Mouse (Mus musculus): Measurements from ENCODE around the gene Hgd. TPM values are rescaled to one million over a fixed set of nuclear protein-coding genes. Genes with fewer than 3 reads are reported as not detected.
"Not testable (repeated sequence)": the region's sequence is repeated elsewhere in the genome, so short reads cannot be mapped to it uniquely, and the experiment has no call there.

Hgd gene
- polyA plus RNA-seq, 1 experiment from 2014 or later = 0.33 TPM

- DNase-seq (ENCODE audit: low spot score) = no peak
Observed at GRCm38 (mm10) chr16:37629011-37629410, 49.1 kb downstream of the Hgd start.

GRCm38 (mm10) chr16:37634578-37634977, 54.6 kb downstream of the Hgd start:
- DNase-seq (ENCODE audit: low spot score) = no peak

DNA sequence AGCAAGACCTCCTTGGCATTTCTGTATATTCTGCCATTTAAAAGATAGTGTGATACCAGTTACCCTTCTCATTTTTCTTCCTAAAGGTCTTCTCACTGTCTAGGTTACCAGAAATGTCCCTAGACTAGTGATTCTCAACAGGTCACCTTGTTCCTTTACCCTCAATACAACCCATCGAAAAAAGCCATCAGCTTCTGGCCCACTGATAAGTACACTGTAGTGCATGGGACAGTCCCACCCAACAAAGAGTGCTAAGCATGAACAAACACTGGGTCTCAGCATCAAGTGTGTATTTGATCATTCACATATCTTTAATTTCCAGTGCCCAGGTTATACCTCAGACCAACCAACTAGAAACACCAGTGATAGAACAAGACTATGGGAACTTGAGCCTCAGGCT, 55.1 kb downstream of the Hgd start:
- no peak for DNase-seq (ENCODE audit: low spot score)

DNA sequence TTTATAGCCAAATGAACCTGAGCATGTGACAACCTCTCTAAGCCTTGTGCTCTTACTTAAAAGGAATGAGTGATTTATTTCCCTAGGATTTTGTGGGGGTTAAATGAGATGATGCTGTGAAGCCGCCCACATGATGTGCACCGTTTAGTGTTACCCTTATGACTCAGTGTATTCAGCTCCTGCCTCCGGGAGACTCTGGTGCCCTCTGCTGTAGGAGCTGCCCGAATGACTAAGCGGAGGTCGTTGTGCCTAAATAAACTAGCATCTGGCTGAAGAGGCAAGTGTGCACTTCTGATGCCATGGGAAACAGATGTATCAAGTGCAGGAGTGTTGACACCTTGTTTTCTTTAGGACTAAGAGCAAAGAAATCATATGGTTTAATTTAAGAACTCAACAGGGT, 56.2 kb downstream of the Hgd start:
- no peak for DNase-seq (ENCODE audit: low spot score)

- DNase-seq (ENCODE audit: low spot score) = no peak
Observed at GRCm38 (mm10) chr16:37637802-37638201, 57.8 kb downstream of the Hgd start.

DNA sequence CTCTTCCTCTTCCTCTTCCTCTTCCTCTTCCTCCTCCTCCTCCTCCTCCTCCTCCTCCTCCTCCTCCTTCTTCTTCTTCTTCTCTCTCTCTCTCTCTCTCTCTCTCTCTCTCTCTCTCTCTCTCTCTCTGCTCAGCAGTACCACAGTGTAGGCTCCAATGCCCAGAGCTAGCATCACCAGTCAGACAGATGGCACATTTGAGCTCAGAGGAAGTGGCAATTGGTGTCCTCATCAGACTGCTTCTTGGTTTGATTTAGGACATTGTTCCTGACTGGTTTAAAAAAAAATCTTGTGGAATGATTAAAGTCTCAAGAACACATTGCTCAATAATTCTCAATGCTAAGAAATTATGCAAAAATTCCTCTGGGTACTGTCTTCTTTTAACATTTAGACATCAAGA, 60.6 kb downstream of the Hgd start:
- DNase-seq (ENCODE audit: low spot score) = not testable (repeated sequence)

GRCm38 (mm10) chr16:37644486-37644885, 64.5 kb downstream of the Hgd start:
- DNase-seq (ENCODE audit: low spot score) = no peak

- no peak for DNase-seq (ENCODE audit: low spot score)
Observed at GRCm38 (mm10) chr16:37645211-37645610, 65.3 kb downstream of the Hgd start.

GRCm38 (mm10) chr16:37645799-37646198, 65.8 kb downstream of the Hgd start:
- no peak for DNase-seq (ENCODE audit: low spot score)

- DNase-seq (ENCODE audit: low spot score) = no peak
Observed at GRCm38 (mm10) chr16:37647067-37647466, 67.1 kb downstream of the Hgd start.

DNA sequence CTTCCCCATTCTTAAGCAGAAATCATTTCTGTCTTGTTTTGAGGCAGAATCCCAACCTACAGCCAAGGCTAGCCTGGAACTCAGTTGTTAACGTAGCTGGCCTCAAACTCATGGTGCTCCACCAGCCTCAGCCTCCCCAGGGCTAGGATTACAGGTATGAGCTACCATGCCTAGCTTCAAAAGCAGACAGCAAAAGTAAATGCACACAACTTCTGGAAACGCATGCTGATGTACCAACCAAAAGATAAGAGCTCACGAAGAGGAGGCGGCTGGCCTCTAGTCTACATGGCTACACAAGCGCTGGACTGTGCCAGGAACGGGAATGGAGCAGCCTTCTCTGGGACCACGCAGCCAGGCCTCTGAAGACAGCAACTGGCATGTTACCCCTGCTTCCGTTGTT, 68.0 kb downstream of the Hgd start:
- no peak for DNase-seq (ENCODE audit: low spot score)

DNA sequence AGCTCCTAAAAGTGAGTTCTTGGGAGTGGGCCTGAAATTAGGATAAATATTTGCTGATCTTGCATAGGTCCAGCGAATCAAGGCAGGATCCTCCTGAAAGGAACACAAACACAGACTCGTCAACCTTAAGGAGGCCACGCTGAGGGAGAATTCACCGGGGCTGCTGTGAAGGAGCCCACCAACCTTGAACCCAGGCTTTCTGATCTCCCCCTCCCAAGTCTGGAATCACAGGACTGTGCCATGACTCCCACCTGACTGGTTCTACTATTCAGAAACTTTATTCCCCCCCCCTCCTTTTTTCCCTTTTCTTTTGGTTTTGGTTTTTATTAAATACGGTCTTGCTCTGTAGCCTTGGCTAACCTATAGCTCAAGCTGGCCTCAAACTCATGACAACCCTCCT, 69.1 kb downstream of the Hgd start:
- no peak for DNase-seq (ENCODE audit: low spot score)

GRCm38 (mm10) chr16:37651467-37651866, 71.5 kb downstream of the Hgd start:
- no peak for DNase-seq (ENCODE audit: low spot score)

DNA sequence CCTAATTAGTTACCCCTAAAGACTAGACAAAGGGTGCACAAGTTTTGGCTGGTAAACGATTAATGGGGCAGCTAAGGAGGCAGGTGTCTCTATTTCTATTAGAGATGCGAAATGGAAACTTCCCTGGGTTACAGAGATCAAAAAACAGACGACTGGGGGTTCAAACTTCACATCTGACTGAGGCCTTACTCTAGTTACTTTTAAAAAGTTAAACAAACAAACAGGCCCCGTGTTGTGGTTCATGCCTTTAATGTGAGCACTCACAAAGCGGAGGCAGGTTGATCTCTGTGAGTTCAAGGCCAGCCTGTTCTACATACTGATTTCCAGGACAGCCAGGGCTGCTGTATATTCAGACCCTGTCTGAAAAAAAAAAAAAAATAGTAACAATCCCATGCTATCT, 72.7 kb downstream of the Hgd start:
- no peak for DNase-seq (ENCODE audit: low spot score)

GRCm38 (mm10) chr16:37653058-37653457, 73.1 kb downstream of the Hgd start:
- DNase-seq (ENCODE audit: low spot score) = no peak

- DNase-seq (ENCODE audit: low spot score) = peak; percentile 99
Observed at GRCm38 (mm10) chr16:37653731-37654657, 74.0 kb downstream of the Hgd start, which contains the start of gene Ndufb4. Ndufb4 (minus strand) TSS chr16:37654453.

- DNase-seq (ENCODE audit: low spot score) = no peak
Observed at GRCm38 (mm10) chr16:37654831-37655455, 75.0 kb downstream of the Hgd start.

- DNase-seq (ENCODE audit: low spot score) = no peak
Observed at GRCm38 (mm10) chr16:37655756-37656347, 75.9 kb downstream of the Hgd start.

DNA sequence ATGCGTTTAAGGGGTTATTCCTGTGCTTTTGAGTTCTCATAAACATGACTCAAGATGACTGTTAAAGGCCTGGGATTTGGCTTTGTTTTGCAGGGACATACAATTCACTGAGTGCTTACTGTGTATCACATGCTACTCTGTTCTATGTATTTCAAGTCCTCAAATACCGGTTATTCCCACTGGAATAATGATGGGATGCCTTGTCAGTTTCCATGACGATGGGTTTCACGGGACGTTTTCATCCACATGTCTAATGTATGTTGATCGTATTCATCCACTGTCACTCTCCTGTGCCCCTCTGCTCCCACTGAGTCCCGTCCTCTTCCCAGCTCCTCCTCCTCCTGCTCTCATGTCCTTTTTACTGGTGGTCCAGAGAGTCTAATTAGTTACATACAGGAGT, 76.8 kb downstream of the Hgd start:
- DNase-seq (ENCODE audit: low spot score) = no peak

GRCm38 (mm10) chr16:37663643-37664459, 83.9 kb downstream of the Hgd start:
- no peak for DNase-seq (ENCODE audit: low spot score)

DNA sequence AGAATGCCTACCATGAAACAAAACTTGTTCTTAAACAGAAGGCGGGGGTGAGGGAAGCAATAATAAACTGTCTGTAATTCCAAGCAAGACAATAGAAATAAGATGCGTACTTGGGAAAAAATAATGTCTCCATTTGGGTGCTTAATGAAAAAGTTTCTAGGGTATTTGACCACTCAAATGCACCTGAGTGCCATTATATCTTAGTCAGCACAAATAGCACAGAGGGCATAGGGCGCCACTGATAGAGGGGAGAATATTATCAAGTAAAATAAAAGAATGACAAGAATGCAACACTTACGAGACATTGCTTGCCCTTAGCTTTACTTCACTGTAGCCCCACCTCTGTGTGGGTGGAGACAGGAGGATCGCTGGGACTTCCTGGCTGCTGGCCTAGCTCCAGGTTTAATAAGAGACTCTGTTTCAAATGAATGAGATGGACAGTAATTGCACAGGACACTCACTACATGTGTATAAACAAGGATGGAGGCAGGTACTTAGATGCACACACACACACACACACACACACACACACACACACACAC, 85.5 kb downstream of the Hgd start:
- DNase-seq (ENCODE audit: low spot score) = no peak
